In the genomic region with DNA sequence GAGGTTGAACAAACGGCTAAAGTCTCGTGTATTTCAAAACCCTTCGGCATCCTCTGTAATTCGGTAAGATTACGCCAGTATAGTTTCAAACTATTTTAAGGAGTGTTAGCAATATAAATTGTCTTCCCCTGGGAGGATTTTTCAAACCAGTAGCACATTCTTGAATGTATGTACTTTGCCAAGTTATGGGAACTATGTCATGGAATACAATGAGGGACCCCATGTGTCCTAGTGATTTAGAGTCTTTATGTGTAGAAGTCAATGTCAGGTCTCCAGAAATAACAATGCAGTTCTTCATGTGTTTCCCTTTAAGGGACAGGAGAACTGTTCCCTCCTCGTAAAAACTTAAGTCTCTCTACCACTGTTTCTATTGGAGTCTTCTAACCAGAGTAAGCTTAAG, we compare ENCODE assay signal across 18 mouse cellular contexts.
"Had no signal": no experiment of that assay in that cellular context is flagged by ENCODE, and none has a peak within 500 bp of the region (broad histone marks: within the 10 kb centered on the region; RNA-seq: fewer than 3 reads in every experiment).

No protein-coding gene starts in this region.

- H3K27me3 ChIP-seq: limb, embryonic 15.5 days; lung, embryonic 15.5 days; megakaryocyte, embryonic 14.5 days; stomach, embryonic 15.5 days had no signal

- H3K4me2 ChIP-seq: limb, embryonic 15.5 days; liver, embryonic 11.5 days; lung, embryonic 15.5 days; midbrain, embryonic 11.5 days; stomach, embryonic 15.5 days had no signal

- H3K9me3 ChIP-seq: limb, embryonic 15.5 days; lung, embryonic 15.5 days; megakaryocyte, embryonic 14.5 days; stomach, embryonic 15.5 days had no signal

- DNase-seq: kidney, postnatal 10 days; kidney, postnatal 4 days; left cerebral cortex, postnatal 4 days; liver, postnatal 0 days; midbrain, embryonic 14.5 days; right cerebral cortex, postnatal 25 days; spleen, adult 18-20 months; thymus, postnatal 25 days had no signal

- ATAC-seq: hindbrain, postnatal 0 days; inflammation-experienced regulatory T-cells, adult 6 months; intestine, postnatal 0 days; liver, postnatal 0 days had no signal

- H3K27ac ChIP-seq: hindbrain, postnatal 0 days; limb, embryonic 15.5 days; liver, embryonic 14.5 days; lung, embryonic 15.5 days; stomach, embryonic 15.5 days had no signal

- H3K4me3 ChIP-seq: limb, embryonic 15.5 days; lung, embryonic 15.5 days; megakaryocyte, embryonic 14.5 days; stomach, embryonic 15.5 days had no signal

- H3K36me3 ChIP-seq: limb, embryonic 15.5 days; lung, embryonic 15.5 days; stomach, embryonic 15.5 days had no signal

- H3K9ac ChIP-seq: limb, embryonic 15.5 days; liver, embryonic 14.5 days; liver, postnatal 0 days; lung, embryonic 15.5 days; stomach, embryonic 15.5 days had no signal

- H3K4me1 ChIP-seq: megakaryocyte, embryonic 14.5 days; stomach, embryonic 15.5 days had no signal
